Mouse (Mus musculus): ENCODE measurements around the gene Nt5dc3. TPM values are rescaled to one million over a fixed set of nuclear protein-coding genes. Genes with fewer than 3 reads are reported as not detected.
A peak's percentile ranks its signal among the peaks of the same experiment; 100 is the strongest.

The Nt5dc3 gene
- polyA plus RNA-seq (2014; fragmentation: Nextera tagmentation; extraction: Ambion mirVana), result 14.9 and 17.2 TPM in 2 replicates

GRCm38 (mm10) chr10:86778398-86779116, at the start of gene Nt5dc3:
Gene Nt5dc3 (plus strand): TSS chr10:86779005.
- ATAC-seq (ENCODE audit: low FRiP score, low TSS enrichment) (peak; percentile 95), DNase-seq (peak; percentile 96)
- Histone ChIP-seq H3K4me3 (replicated peaks; ENCODE audit: low read depth, low read length) (peak within 1 kb of the TSS; percentile 72), H3K4me2 (ENCODE audit: low read length) (peak within 1 kb of the TSS; percentile 93), H3K9me3 (ENCODE audit: control insufficient read depth, low read length) (no peaks in the 10 kb centered on the region), H3K9ac (replicated peaks; ENCODE audit: low read length) (peak within 1 kb of the TSS; percentile 70), H3K27ac (replicated peaks; ENCODE audit: low read depth, low read length) (peak within 1 kb of the TSS; percentile 70), H3K36me3 (ENCODE audit: control insufficient read depth, insufficient read depth, low read length) (no peaks in the 10 kb centered on the region), H3K4me1 (ENCODE audit: control insufficient read depth, insufficient read depth, low read length) (peaks cover 8% of the 10 kb centered on the region; the same call in 1 of the 2 replicates), H3K27me3 (ENCODE audit: control insufficient read depth, insufficient read depth, low read length) (no peaks in the 10 kb centered on the region)
- under 1% methylated on average over 44 of the region's 44 CpGs for WGBS

GRCm38 (mm10) chr10:86730823-86731499, 47.8 kb upstream of the Nt5dc3 start:
- WGBS, result 11% methylated on average over 22 of the region's 22 CpGs
- peaks cover 5% of the 10 kb centered on the region; the same call in 1 of the 2 replicates for H3K4me1 ChIP-seq (ENCODE audit: control insufficient read depth, insufficient read depth, low read length)
- DNase-seq, result peak; percentile 91
- H3K27me3 ChIP-seq (ENCODE audit: control insufficient read depth, insufficient read depth, low read length), result no peaks in the 10 kb centered on the region
- H3K36me3 ChIP-seq (ENCODE audit: control insufficient read depth, insufficient read depth, low read length), result no peaks in the 10 kb centered on the region
- peak overlapping the region; percentile 67 for H3K4me2 ChIP-seq (ENCODE audit: low read length)
- peak overlapping the region; percentile 40 for H3K4me3 ChIP-seq (replicated peaks; ENCODE audit: low read depth, low read length)
- peak overlapping the region; percentile 44 for H3K9ac ChIP-seq (replicated peaks; ENCODE audit: low read length)
- no peak overlapping the region for H3K27ac ChIP-seq (replicated peaks; ENCODE audit: low read depth, low read length)
- ATAC-seq (ENCODE audit: low FRiP score, low TSS enrichment), result no peak
- no peaks in the 10 kb centered on the region for H3K9me3 ChIP-seq (ENCODE audit: control insufficient read depth, low read length)

GRCm38 (mm10) chr10:86731500-86731863, 47.3 kb upstream of the Nt5dc3 start:
- H3K9me3 ChIP-seq (ENCODE audit: control insufficient read depth, low read length), result no peaks in the 10 kb centered on the region
- DNase-seq (no peak), ATAC-seq (ENCODE audit: low FRiP score, low TSS enrichment) (no peak)
- H3K36me3 ChIP-seq (ENCODE audit: control insufficient read depth, insufficient read depth, low read length), result no peaks in the 10 kb centered on the region
- H3K4me1 ChIP-seq (ENCODE audit: control insufficient read depth, insufficient read depth, low read length), result peaks cover 5% of the 10 kb centered on the region; the same call in 1 of the 2 replicates
- H3K27ac ChIP-seq (replicated peaks; ENCODE audit: low read depth, low read length), result no peak overlapping the region
- H3K27me3 ChIP-seq (ENCODE audit: control insufficient read depth, insufficient read depth, low read length), result no peaks in the 10 kb centered on the region
- H3K9ac ChIP-seq (replicated peaks; ENCODE audit: low read length), result no peak overlapping the region
- no peak overlapping the region; the same call in 1 of the 2 replicates for H3K4me2 ChIP-seq (ENCODE audit: low read length)
- 61% methylated on average over 2 of the region's 2 CpGs for WGBS
- no peak overlapping the region for H3K4me3 ChIP-seq (replicated peaks; ENCODE audit: low read depth, low read length)

- Histone ChIP-seq H3K4me3 (replicated peaks; ENCODE audit: low read depth, low read length) (no peak overlapping the region), H3K27me3 (ENCODE audit: control insufficient read depth, insufficient read depth, low read length) (no peaks in the 10 kb centered on the region), H3K9me3 (ENCODE audit: control insufficient read depth, low read length) (no peaks in the 10 kb centered on the region), H3K9ac (replicated peaks; ENCODE audit: low read length) (no peak overlapping the region), H3K4me2 (ENCODE audit: low read length) (no peak overlapping the region), H3K27ac (replicated peaks; ENCODE audit: low read depth, low read length) (no peak overlapping the region), H3K4me1 (ENCODE audit: control insufficient read depth, insufficient read depth, low read length) (no peaks in the 10 kb centered on the region), H3K36me3 (ENCODE audit: control insufficient read depth, insufficient read depth, low read length) (no peaks in the 10 kb centered on the region)
- WGBS, result 93% methylated on average over 4 of the region's 4 CpGs
- DNase-seq, result peak; percentile 24
- no peak for ATAC-seq (ENCODE audit: low FRiP score, low TSS enrichment)
These were observed 43.8 kb upstream of the Nt5dc3 start for GRCm38 (mm10) chr10:86735036-86735435.

GRCm38 (mm10) chr10:86742918-86743317, 35.9 kb upstream of the Nt5dc3 start:
- H3K27ac ChIP-seq (replicated peaks; ENCODE audit: low read depth, low read length), result no peak overlapping the region
- H3K4me3 ChIP-seq (replicated peaks; ENCODE audit: low read depth, low read length), result no peak overlapping the region
- H3K36me3 ChIP-seq (ENCODE audit: control insufficient read depth, insufficient read depth, low read length), result no peaks in the 10 kb centered on the region
- H3K4me1 ChIP-seq (ENCODE audit: control insufficient read depth, insufficient read depth, low read length), result no peaks in the 10 kb centered on the region
- no peak overlapping the region for H3K9ac ChIP-seq (replicated peaks; ENCODE audit: low read length)
- no peak overlapping the region for H3K4me2 ChIP-seq (ENCODE audit: low read length)
- DNase-seq (no peak), ATAC-seq (ENCODE audit: low FRiP score, low TSS enrichment) (no peak)
- H3K9me3 ChIP-seq (ENCODE audit: control insufficient read depth, low read length), result no peaks in the 10 kb centered on the region
- H3K27me3 ChIP-seq (ENCODE audit: control insufficient read depth, insufficient read depth, low read length), result no peaks in the 10 kb centered on the region
- 94% methylated on average over 2 of the region's 2 CpGs for WGBS

- Histone ChIP-seq H3K27ac (replicated peaks; ENCODE audit: low read depth, low read length) (no peak overlapping the region), H3K27me3 (ENCODE audit: control insufficient read depth, insufficient read depth, low read length) (no peaks in the 10 kb centered on the region), H3K4me2 (ENCODE audit: low read length) (no peak overlapping the region), H3K9me3 (ENCODE audit: control insufficient read depth, low read length) (no peaks in the 10 kb centered on the region), H3K4me1 (ENCODE audit: control insufficient read depth, insufficient read depth, low read length) (no peaks in the 10 kb centered on the region), H3K36me3 (ENCODE audit: control insufficient read depth, insufficient read depth, low read length) (no peaks in the 10 kb centered on the region), H3K9ac (replicated peaks; ENCODE audit: low read length) (no peak overlapping the region), H3K4me3 (replicated peaks; ENCODE audit: low read depth, low read length) (no peak overlapping the region)
- no peak for DNase-seq
- WGBS, result 89% methylated on average over 7 of the region's 7 CpGs
- no peak for ATAC-seq (ENCODE audit: low FRiP score, low TSS enrichment)
These were observed 34.5 kb upstream of the Nt5dc3 start for GRCm38 (mm10) chr10:86744306-86744705.

GRCm38 (mm10) chr10:86755816-86756502, 22.8 kb upstream of the Nt5dc3 start:
- no peak for DNase-seq

GRCm38 (mm10) chr10:86757724-86758123, 21.1 kb upstream of the Nt5dc3 start:
- WGBS, result 100% methylated on average over 1 of the region's 1 CpGs

More at GRCm38 (mm10) chr10:86755816-86756502, 22.8 kb upstream of the Nt5dc3 start:
- Histone ChIP-seq H3K27me3 (ENCODE audit: control insufficient read depth, insufficient read depth, low read length) (no peaks in the 10 kb centered on the region), H3K36me3 (ENCODE audit: control insufficient read depth, insufficient read depth, low read length) (no peaks in the 10 kb centered on the region), H3K4me2 (ENCODE audit: low read length) (no peak overlapping the region), H3K27ac (replicated peaks; ENCODE audit: low read depth, low read length) (no peak overlapping the region), H3K9ac (replicated peaks; ENCODE audit: low read length) (no peak overlapping the region), H3K9me3 (ENCODE audit: control insufficient read depth, low read length) (no peaks in the 10 kb centered on the region), H3K4me3 (replicated peaks; ENCODE audit: low read depth, low read length) (no peak overlapping the region), H3K4me1 (ENCODE audit: control insufficient read depth, insufficient read depth, low read length) (no peaks in the 10 kb centered on the region)
- WGBS, result 84% methylated on average over 6 of the region's 6 CpGs
- no peak for ATAC-seq (ENCODE audit: low FRiP score, low TSS enrichment)

More at GRCm38 (mm10) chr10:86757724-86758123, 21.1 kb upstream of the Nt5dc3 start:
- no peaks in the 10 kb centered on the region for H3K9me3 ChIP-seq (ENCODE audit: control insufficient read depth, low read length)
- H3K27me3 ChIP-seq (ENCODE audit: control insufficient read depth, insufficient read depth, low read length), result no peaks in the 10 kb centered on the region
- no peak overlapping the region for H3K4me3 ChIP-seq (replicated peaks; ENCODE audit: low read depth, low read length)
- no peak overlapping the region for H3K9ac ChIP-seq (replicated peaks; ENCODE audit: low read length)
- H3K27ac ChIP-seq (replicated peaks; ENCODE audit: low read depth, low read length), result no peak overlapping the region
- ATAC-seq (ENCODE audit: low FRiP score, low TSS enrichment) (no peak), DNase-seq (no peak)
- H3K36me3 ChIP-seq (ENCODE audit: control insufficient read depth, insufficient read depth, low read length), result no peaks in the 10 kb centered on the region
- 0 out of 2 replicates have a peak, but pooled peaks cover 4% of the 10 kb centered on the region for H3K4me1 ChIP-seq (ENCODE audit: control insufficient read depth, insufficient read depth, low read length)
- H3K4me2 ChIP-seq (ENCODE audit: low read length), result no peak overlapping the region

Data from midbrain, embryonic 14.5 days (tissue).